Mouse (Mus musculus): ENCODE results near the gene Vav3.
A peak's percentile ranks its signal among the peaks of the same experiment; 100 is the strongest.

Gene Vav3

DNA sequence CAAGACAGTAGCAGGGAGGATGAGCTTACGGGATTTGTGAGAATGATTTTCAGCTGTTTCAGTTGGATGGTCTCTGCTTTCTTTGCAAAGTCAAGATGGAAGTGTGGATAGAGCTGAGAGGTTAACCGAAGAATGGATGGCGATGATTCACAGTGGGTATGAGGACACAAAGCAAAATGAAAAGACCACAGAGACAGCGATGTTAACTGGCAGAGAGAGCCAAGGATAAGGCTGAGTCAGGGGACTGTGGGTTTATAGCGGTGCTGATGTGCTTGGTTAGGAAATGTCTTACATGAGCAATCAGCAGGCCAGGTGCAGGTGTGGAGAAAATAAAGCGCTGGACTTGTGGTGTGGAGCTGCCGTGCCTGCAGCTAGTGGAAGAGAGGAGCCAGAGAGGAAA, 371.3 kb downstream of the Vav3 start:
- DNase-seq = no peak

GRCm38 (mm10) chr3:109714476-109714875, 374.0 kb downstream of the Vav3 start:
- no peak for DNase-seq

DNA sequence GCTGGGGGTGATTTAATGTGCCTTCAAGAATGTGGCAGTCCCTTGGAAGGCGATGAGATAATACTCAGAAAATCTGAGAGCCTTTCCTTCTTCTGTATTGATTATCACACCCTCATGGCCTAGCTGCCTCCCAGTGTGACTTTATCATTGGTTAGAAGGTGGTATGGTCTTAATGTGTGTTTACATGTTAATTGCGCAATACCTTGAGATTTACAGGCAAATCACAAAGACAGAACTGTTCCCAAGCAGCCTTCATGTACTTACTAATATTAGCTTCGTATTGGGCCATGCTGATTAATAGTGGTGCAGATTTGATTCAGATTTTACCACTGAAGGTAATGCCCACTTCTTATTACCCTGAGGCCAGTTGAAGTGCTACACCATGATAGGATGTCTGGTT, 381.3 kb downstream of the Vav3 start:
- DNase-seq = no peak

DNA sequence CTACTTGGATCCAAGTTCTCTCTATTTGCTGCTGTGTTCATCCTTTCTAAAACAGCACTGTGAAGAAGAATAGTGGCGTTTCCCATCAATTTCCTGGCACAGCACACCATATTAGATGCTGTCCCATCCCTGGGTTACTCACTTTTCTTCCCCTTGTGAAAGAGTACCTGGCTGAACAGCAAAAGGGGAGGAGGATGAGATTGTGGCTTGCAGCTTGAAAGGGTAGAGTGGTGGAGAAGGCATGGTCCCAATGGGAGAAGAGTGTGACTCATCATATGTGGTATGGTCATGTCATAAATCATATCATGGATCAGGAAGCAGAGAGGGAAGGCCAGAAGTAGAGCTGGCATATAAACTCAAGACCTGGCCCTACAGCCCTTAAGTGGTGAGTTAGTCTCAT, 386.3 kb downstream of the Vav3 start:
- DNase-seq = no peak

GRCm38 (mm10) chr3:109731592-109732230, 391.3 kb downstream of the Vav3 start:
- no peak for DNase-seq

GRCm38 (mm10) chr3:109732327-109733182, 392.1 kb downstream of the Vav3 start:
- peak; percentile 22 to 41 for DNase-seq

Data from cerebellum, postnatal 36 days (tissue).